Mouse (Mus musculus): ENCODE data around the gene Sh3rf1. TPM values are rescaled to one million over a fixed set of nuclear protein-coding genes. Genes with fewer than 3 reads are reported as not detected.

Gene Sh3rf1
- polyA plus RNA-seq, 1 experiment from 2014 or later = 8.6 TPM

- Histone ChIP-seq H3K36me3 (ENCODE audit: control insufficient read depth, insufficient read depth, low read length) (no peaks in the 10 kb centered on the region), H3K9me3 (ENCODE audit: control insufficient read depth, low read length) (no peaks in the 10 kb centered on the region), H3K27me3 (ENCODE audit: control insufficient read depth, insufficient read depth, low read length) (no peaks in the 10 kb centered on the region), H3K4me1 (ENCODE audit: control insufficient read depth, insufficient read depth, low read length) (0 out of 2 replicates have a peak, but pooled peaks cover 2% of the 10 kb centered on the region), H3K9ac (ENCODE audit: low read length) (no peak overlapping the region), H3K27ac (replicated peaks; ENCODE audit: low read depth, low read length) (no peak overlapping the region), H3K4me2 (ENCODE audit: low read depth, severe bottlenecking) (no peak overlapping the region), H3K4me3 (ENCODE audit: low read depth, low read length) (no peak overlapping the region)
- DNase-seq (ENCODE audit: low spot score) = no peak
- WGBS = 74% methylated on average over 4 of the region's 4 CpGs
- no peak for ATAC-seq (ENCODE audit: insufficient number of reproducible peaks, low FRiP score, low TSS enrichment, low read depth)
Measured at GRCm38 (mm10) chr8:61261374-61261773, 37.7 kb downstream of the Sh3rf1 start.

GRCm38 (mm10) chr8:61263691-61264090 lies 40.0 kb downstream of the Sh3rf1 start:
- H3K27me3 ChIP-seq (ENCODE audit: control insufficient read depth, insufficient read depth, low read length) = no peaks in the 10 kb centered on the region
- no peak overlapping the region for H3K9ac ChIP-seq (ENCODE audit: low read length)
- no peak for DNase-seq (ENCODE audit: low spot score)
- ATAC-seq (ENCODE audit: insufficient number of reproducible peaks, low FRiP score, low TSS enrichment, low read depth) = no peak
- no peaks in the 10 kb centered on the region for H3K36me3 ChIP-seq (ENCODE audit: control insufficient read depth, insufficient read depth, low read length)
- H3K4me2 ChIP-seq (ENCODE audit: low read depth, severe bottlenecking) = no peak overlapping the region
- 0 out of 2 replicates have a peak, but pooled peaks cover 2% of the 10 kb centered on the region for H3K4me1 ChIP-seq (ENCODE audit: control insufficient read depth, insufficient read depth, low read length)
- H3K9me3 ChIP-seq (ENCODE audit: control insufficient read depth, low read length) = no peaks in the 10 kb centered on the region
- no peak overlapping the region for H3K27ac ChIP-seq (replicated peaks; ENCODE audit: low read depth, low read length)
- 95% methylated on average over 4 of the region's 4 CpGs for WGBS
- H3K4me3 ChIP-seq (ENCODE audit: low read depth, low read length) = no peak overlapping the region

- 88% methylated on average over 7 of the region's 7 CpGs for WGBS
- H3K4me3 ChIP-seq (ENCODE audit: low read depth, low read length) = no peak overlapping the region
- H3K9ac ChIP-seq (ENCODE audit: low read length) = no peak overlapping the region
- H3K27me3 ChIP-seq (ENCODE audit: control insufficient read depth, insufficient read depth, low read length) = no peaks in the 10 kb centered on the region
- no peak overlapping the region for H3K4me2 ChIP-seq (ENCODE audit: low read depth, severe bottlenecking)
- DNase-seq (ENCODE audit: low spot score) (no peak), ATAC-seq (ENCODE audit: insufficient number of reproducible peaks, low FRiP score, low TSS enrichment, low read depth) (no peak)
- no peak overlapping the region for H3K27ac ChIP-seq (replicated peaks; ENCODE audit: low read depth, low read length)
- no peaks in the 10 kb centered on the region for H3K9me3 ChIP-seq (ENCODE audit: control insufficient read depth, low read length)
- 0 out of 2 replicates have a peak, but pooled peaks cover 1% of the 10 kb centered on the region for H3K4me1 ChIP-seq (ENCODE audit: control insufficient read depth, insufficient read depth, low read length)
- H3K36me3 ChIP-seq (ENCODE audit: control insufficient read depth, insufficient read depth, low read length) = no peaks in the 10 kb centered on the region
Measured at GRCm38 (mm10) chr8:61264881-61265280, 41.2 kb downstream of the Sh3rf1 start.

GRCm38 (mm10) chr8:61265390-61265789 lies 41.7 kb downstream of the Sh3rf1 start:
- ATAC-seq (ENCODE audit: insufficient number of reproducible peaks, low FRiP score, low TSS enrichment, low read depth) (no peak), DNase-seq (ENCODE audit: low spot score) (no peak)
- Histone ChIP-seq H3K9me3 (ENCODE audit: control insufficient read depth, low read length) (no peaks in the 10 kb centered on the region), H3K27me3 (ENCODE audit: control insufficient read depth, insufficient read depth, low read length) (no peaks in the 10 kb centered on the region), H3K4me1 (ENCODE audit: control insufficient read depth, insufficient read depth, low read length) (no peaks in the 10 kb centered on the region), H3K27ac (replicated peaks; ENCODE audit: low read depth, low read length) (no peak overlapping the region), H3K4me3 (ENCODE audit: low read depth, low read length) (no peak overlapping the region), H3K36me3 (ENCODE audit: control insufficient read depth, insufficient read depth, low read length) (no peaks in the 10 kb centered on the region), H3K4me2 (ENCODE audit: low read depth, severe bottlenecking) (no peak overlapping the region), H3K9ac (ENCODE audit: low read length) (no peak overlapping the region)
- WGBS = 84% methylated on average over 5 of the region's 5 CpGs

- 100% methylated on average over 1 of the region's 1 CpGs for WGBS
- no peak overlapping the region for H3K4me2 ChIP-seq (ENCODE audit: low read depth, severe bottlenecking)
Measured at GRCm38 (mm10) chr8:61267061-61267460, 43.4 kb downstream of the Sh3rf1 start.

GRCm38 (mm10) chr8:61267692-61268091 lies 44.0 kb downstream of the Sh3rf1 start:
- H3K9me3 ChIP-seq (ENCODE audit: control insufficient read depth, low read length) = no peaks in the 10 kb centered on the region
- no peak overlapping the region for H3K4me2 ChIP-seq (ENCODE audit: low read depth, severe bottlenecking)
- no peaks in the 10 kb centered on the region for H3K27me3 ChIP-seq (ENCODE audit: control insufficient read depth, insufficient read depth, low read length)
- no peak overlapping the region for H3K27ac ChIP-seq (replicated peaks; ENCODE audit: low read depth, low read length)
- WGBS = 68% methylated on average over 8 of the region's 8 CpGs
- H3K4me3 ChIP-seq (ENCODE audit: low read depth, low read length) = no peak overlapping the region
- no peaks in the 10 kb centered on the region for H3K4me1 ChIP-seq (ENCODE audit: control insufficient read depth, insufficient read depth, low read length)
- no peaks in the 10 kb centered on the region for H3K36me3 ChIP-seq (ENCODE audit: control insufficient read depth, insufficient read depth, low read length)
- no peak overlapping the region for H3K9ac ChIP-seq (ENCODE audit: low read length)
- DNase-seq (ENCODE audit: low spot score) (no peak), ATAC-seq (ENCODE audit: insufficient number of reproducible peaks, low FRiP score, low TSS enrichment, low read depth) (no peak)

More at GRCm38 (mm10) chr8:61267061-61267460, 43.4 kb downstream of the Sh3rf1 start:
- no peak for DNase-seq (ENCODE audit: low spot score)
- no peaks in the 10 kb centered on the region for H3K36me3 ChIP-seq (ENCODE audit: control insufficient read depth, insufficient read depth, low read length)
- no peaks in the 10 kb centered on the region for H3K4me1 ChIP-seq (ENCODE audit: control insufficient read depth, insufficient read depth, low read length)
- H3K27ac ChIP-seq (replicated peaks; ENCODE audit: low read depth, low read length) = no peak overlapping the region
- H3K4me3 ChIP-seq (ENCODE audit: low read depth, low read length) = no peak overlapping the region
- no peak overlapping the region for H3K9ac ChIP-seq (ENCODE audit: low read length)
- H3K9me3 ChIP-seq (ENCODE audit: control insufficient read depth, low read length) = no peaks in the 10 kb centered on the region
- H3K27me3 ChIP-seq (ENCODE audit: control insufficient read depth, insufficient read depth, low read length) = no peaks in the 10 kb centered on the region
- no peak for ATAC-seq (ENCODE audit: insufficient number of reproducible peaks, low FRiP score, low TSS enrichment, low read depth)

GRCm38 (mm10) chr8:61268233-61268916 lies 44.7 kb downstream of the Sh3rf1 start:
- Histone ChIP-seq H3K4me3 (ENCODE audit: low read depth, low read length) (no peak overlapping the region), H3K4me2 (ENCODE audit: low read depth, severe bottlenecking) (no peak overlapping the region), H3K9me3 (ENCODE audit: control insufficient read depth, low read length) (no peaks in the 10 kb centered on the region), H3K9ac (ENCODE audit: low read length) (no peak overlapping the region), H3K27ac (replicated peaks; ENCODE audit: low read depth, low read length) (no peak overlapping the region), H3K27me3 (ENCODE audit: control insufficient read depth, insufficient read depth, low read length) (no peaks in the 10 kb centered on the region), H3K36me3 (ENCODE audit: control insufficient read depth, insufficient read depth, low read length) (no peaks in the 10 kb centered on the region), H3K4me1 (ENCODE audit: control insufficient read depth, insufficient read depth, low read length) (no peaks in the 10 kb centered on the region)
- no peak for ATAC-seq (ENCODE audit: insufficient number of reproducible peaks, low FRiP score, low TSS enrichment, low read depth)
- WGBS = 87% methylated on average over 10 of the region's 10 CpGs
- DNase-seq (ENCODE audit: low spot score) = no peak

- H3K36me3 ChIP-seq (ENCODE audit: control insufficient read depth, insufficient read depth, low read length) = no peaks in the 10 kb centered on the region
Measured at GRCm38 (mm10) chr8:61270016-61270415, 46.3 kb downstream of the Sh3rf1 start.

GRCm38 (mm10) chr8:61270541-61270940 lies 46.9 kb downstream of the Sh3rf1 start:
- Histone ChIP-seq H3K4me1 (ENCODE audit: control insufficient read depth, insufficient read depth, low read length) (peaks cover 5% of the 10 kb centered on the region; the same call in 1 of the 2 replicates), H3K9ac (ENCODE audit: low read length) (no peak overlapping the region)
- ATAC-seq (ENCODE audit: insufficient number of reproducible peaks, low FRiP score, low TSS enrichment, low read depth) = no peak

More at GRCm38 (mm10) chr8:61270016-61270415, 46.3 kb downstream of the Sh3rf1 start:
- Histone ChIP-seq H3K4me1 (ENCODE audit: control insufficient read depth, insufficient read depth, low read length) (peaks cover 2% of the 10 kb centered on the region; the same call in 1 of the 2 replicates), H3K9ac (ENCODE audit: low read length) (no peak overlapping the region), H3K4me3 (ENCODE audit: low read depth, low read length) (no peak overlapping the region), H3K9me3 (ENCODE audit: control insufficient read depth, low read length) (no peaks in the 10 kb centered on the region), H3K27ac (replicated peaks; ENCODE audit: low read depth, low read length) (no peak overlapping the region), H3K4me2 (ENCODE audit: low read depth, severe bottlenecking) (no peak overlapping the region), H3K27me3 (ENCODE audit: control insufficient read depth, insufficient read depth, low read length) (no peaks in the 10 kb centered on the region)
- WGBS = 92% methylated on average over 11 of the region's 11 CpGs
- DNase-seq (ENCODE audit: low spot score) (no peak), ATAC-seq (ENCODE audit: insufficient number of reproducible peaks, low FRiP score, low TSS enrichment, low read depth) (no peak)

More at GRCm38 (mm10) chr8:61270541-61270940, 46.9 kb downstream of the Sh3rf1 start:
- WGBS = 85% methylated on average over 9 of the region's 9 CpGs
- H3K36me3 ChIP-seq (ENCODE audit: control insufficient read depth, insufficient read depth, low read length) = no peaks in the 10 kb centered on the region
- DNase-seq (ENCODE audit: low spot score) = no peak
- no peak overlapping the region for H3K4me3 ChIP-seq (ENCODE audit: low read depth, low read length)
- H3K27ac ChIP-seq (replicated peaks; ENCODE audit: low read depth, low read length) = no peak overlapping the region
- H3K27me3 ChIP-seq (ENCODE audit: control insufficient read depth, insufficient read depth, low read length) = no peaks in the 10 kb centered on the region
- H3K4me2 ChIP-seq (ENCODE audit: low read depth, severe bottlenecking) = no peak overlapping the region
- no peaks in the 10 kb centered on the region for H3K9me3 ChIP-seq (ENCODE audit: control insufficient read depth, low read length)

Measured in limb, embryonic 11.5 days (tissue).